Mouse (Mus musculus) right cerebral cortex, postnatal 14 days (tissue): ENCODE measurements around the gene Gskip.

ENCODE experiments used
- DNase-seq: peaks from one replicate; pipeline ENCODE4 v3.0.0; 2022

Gene Gskip

GRCm38 (mm10) chr12:105683933-105684901, at the start of gene Gskip:
Gene Gskip, plus strand, starts transcription at chr12:105684829.
- DNase-seq, result peak; percentile 19

GRCm38 (mm10) chr12:105636551-105636950, 48.1 kb upstream of the Gskip start:
- DNase-seq, result no peak

GRCm38 (mm10) chr12:105637554-105637953, 47.1 kb upstream of the Gskip start:
- DNase-seq, result no peak

- no peak for DNase-seq
These were observed 41.8 kb upstream of the Gskip start for GRCm38 (mm10) chr12:105642770-105643321.

GRCm38 (mm10) chr12:105655850-105656249, 28.8 kb upstream of the Gskip start:
- no peak for DNase-seq

GRCm38 (mm10) chr12:105676274-105676673, 8.4 kb upstream of the Gskip start:
- no peak for DNase-seq

- no peak for DNase-seq
These were observed 6.4 kb upstream of the Gskip start for GRCm38 (mm10) chr12:105678211-105678610.

- DNase-seq, result no peak
These were observed 5.9 kb upstream of the Gskip start for GRCm38 (mm10) chr12:105678762-105679161.

GRCm38 (mm10) chr12:105685001-105685691, 517 bp downstream of the Gskip start, which contains the start of gene Atg2b:
Gene Atg2b, minus strand, starts transcription at chr12:105685211.
- peak; percentile 97 for DNase-seq

GRCm38 (mm10) chr12:105686791-105687190, 2.2 kb downstream of the Gskip start:
- DNase-seq, result no peak

- DNase-seq, result no peak
These were observed 2.8 kb downstream of the Gskip start for GRCm38 (mm10) chr12:105687416-105687815.

- no peak for DNase-seq
These were observed 3.9 kb downstream of the Gskip start for GRCm38 (mm10) chr12:105688546-105688945.

GRCm38 (mm10) chr12:105689435-105689834, 4.8 kb downstream of the Gskip start:
- no peak for DNase-seq

- DNase-seq, result no peak
These were observed 9.4 kb downstream of the Gskip start for GRCm38 (mm10) chr12:105694021-105694420.

- no peak for DNase-seq
These were observed 11.2 kb downstream of the Gskip start for GRCm38 (mm10) chr12:105695848-105696247.

- DNase-seq, result no peak
These were observed 12.6 kb downstream of the Gskip start for GRCm38 (mm10) chr12:105697104-105697780.

- DNase-seq, result no peak
These were observed 15.8 kb downstream of the Gskip start for GRCm38 (mm10) chr12:105700433-105700832.

GRCm38 (mm10) chr12:105705799-105706487, 21.3 kb downstream of the Gskip start, which contains the start of gene Ak7:
Gene Ak7, plus strand, starts transcription at chr12:105705976.
- peak; percentile 27 for DNase-seq

- peak; percentile 60 for DNase-seq
These were observed 34.0 kb downstream of the Gskip start for GRCm38 (mm10) chr12:105718616-105719015.

GRCm38 (mm10) chr12:105720196-105720595, 35.6 kb downstream of the Gskip start:
- DNase-seq, result no peak

- DNase-seq, result no peak
These were observed 37.0 kb downstream of the Gskip start for GRCm38 (mm10) chr12:105721452-105722132.
